Mouse (Mus musculus): ENCODE data around the gene Drd5. TPM values are rescaled to one million over a fixed set of nuclear protein-coding genes. Genes with fewer than 3 reads are reported as not detected.

Drd5 gene
- polyA plus RNA-seq, 1 experiment from 2014 or later: 1.1 TPM

GRCm38 (mm10) chr5:38285724-38286123, 33.4 kb upstream of the Drd5 start:
- Histone ChIP-seq H3K4me1 (ENCODE audit: control insufficient read depth, insufficient read depth, low read depth, low read length) (no peaks in the 10 kb centered on the region), H3K27ac (ENCODE audit: low read depth, low read length) (no peak overlapping the region), H3K9me3 (ENCODE audit: control insufficient read depth, low read length) (no peaks in the 10 kb centered on the region), H3K4me2 (ENCODE audit: low read length) (no peak overlapping the region), H3K27me3 (replicated peaks; ENCODE audit: control insufficient read depth, insufficient read depth, low read length) (no peaks in the 10 kb centered on the region), H3K4me3 (ENCODE audit: low read length) (no peak overlapping the region), H3K9ac (ENCODE audit: low read depth, low read length) (no peak overlapping the region), H3K36me3 (ENCODE audit: control insufficient read depth, insufficient read depth, low read length) (no peaks in the 10 kb centered on the region)
- WGBS: 63% methylated on average over 9 of the region's 9 CpGs
- ATAC-seq: no peak

- no peak overlapping the region for H3K9ac ChIP-seq (ENCODE audit: low read depth, low read length)
- H3K36me3 ChIP-seq (ENCODE audit: control insufficient read depth, insufficient read depth, low read length): no peaks in the 10 kb centered on the region
- no peak overlapping the region for H3K27ac ChIP-seq (ENCODE audit: low read depth, low read length)
- no peaks in the 10 kb centered on the region for H3K4me1 ChIP-seq (ENCODE audit: control insufficient read depth, insufficient read depth, low read depth, low read length)
- 89% methylated on average over 3 of the region's 3 CpGs for WGBS
- H3K9me3 ChIP-seq (ENCODE audit: control insufficient read depth, low read length): no peaks in the 10 kb centered on the region
- no peak overlapping the region for H3K4me2 ChIP-seq (ENCODE audit: low read length)
- H3K27me3 ChIP-seq (replicated peaks; ENCODE audit: control insufficient read depth, insufficient read depth, low read length): no peaks in the 10 kb centered on the region
- ATAC-seq: no peak
- no peak overlapping the region for H3K4me3 ChIP-seq (ENCODE audit: low read length)
Observed at GRCm38 (mm10) chr5:38288476-38288875, 30.7 kb upstream of the Drd5 start.

GRCm38 (mm10) chr5:38301761-38302411, 17.3 kb upstream of the Drd5 start:
- H3K27me3 ChIP-seq (replicated peaks; ENCODE audit: control insufficient read depth, insufficient read depth, low read length): no peaks in the 10 kb centered on the region
- 84% methylated on average over 12 of the region's 12 CpGs for WGBS
- no peaks in the 10 kb centered on the region for H3K36me3 ChIP-seq (ENCODE audit: control insufficient read depth, insufficient read depth, low read length)
- no peak overlapping the region for H3K4me2 ChIP-seq (ENCODE audit: low read length)
- no peak overlapping the region for H3K27ac ChIP-seq (ENCODE audit: low read depth, low read length)
- no peak for ATAC-seq
- no peak overlapping the region for H3K9ac ChIP-seq (ENCODE audit: low read depth, low read length)
- H3K4me1 ChIP-seq (ENCODE audit: control insufficient read depth, insufficient read depth, low read depth, low read length): no peaks in the 10 kb centered on the region
- H3K9me3 ChIP-seq (ENCODE audit: control insufficient read depth, low read length): no peaks in the 10 kb centered on the region
- no peak overlapping the region for H3K4me3 ChIP-seq (ENCODE audit: low read length)

GRCm38 (mm10) chr5:38302651-38303050, 16.5 kb upstream of the Drd5 start:
- Histone ChIP-seq H3K9ac (ENCODE audit: low read depth, low read length) (no peak overlapping the region), H3K9me3 (ENCODE audit: control insufficient read depth, low read length) (no peaks in the 10 kb centered on the region), H3K27ac (ENCODE audit: low read depth, low read length) (no peak overlapping the region), H3K4me1 (ENCODE audit: control insufficient read depth, insufficient read depth, low read depth, low read length) (no peaks in the 10 kb centered on the region), H3K4me2 (ENCODE audit: low read length) (no peak overlapping the region), H3K4me3 (ENCODE audit: low read length) (no peak overlapping the region), H3K36me3 (ENCODE audit: control insufficient read depth, insufficient read depth, low read length) (no peaks in the 10 kb centered on the region), H3K27me3 (replicated peaks; ENCODE audit: control insufficient read depth, insufficient read depth, low read length) (no peaks in the 10 kb centered on the region)
- 22% methylated on average over 12 of the region's 12 CpGs for WGBS
- no peak for ATAC-seq

- ATAC-seq: no peak
- Histone ChIP-seq H3K27ac (ENCODE audit: low read depth, low read length) (no peak overlapping the region), H3K9me3 (ENCODE audit: control insufficient read depth, low read length) (no peaks in the 10 kb centered on the region), H3K9ac (ENCODE audit: low read depth, low read length) (no peak overlapping the region), H3K4me1 (ENCODE audit: control insufficient read depth, insufficient read depth, low read depth, low read length) (no peaks in the 10 kb centered on the region), H3K4me2 (ENCODE audit: low read length) (no peak overlapping the region), H3K27me3 (replicated peaks; ENCODE audit: control insufficient read depth, insufficient read depth, low read length) (peaks cover 5% of the 10 kb centered on the region; the same call in 1 of the 2 replicates), H3K4me3 (ENCODE audit: low read length) (no peak overlapping the region), H3K36me3 (ENCODE audit: control insufficient read depth, insufficient read depth, low read length) (no peaks in the 10 kb centered on the region)
- WGBS: 88% methylated on average over 2 of the region's 2 CpGs
Observed at GRCm38 (mm10) chr5:38305241-38305640, 13.9 kb upstream of the Drd5 start.

- H3K9ac ChIP-seq (ENCODE audit: low read depth, low read length): peak overlapping the region; percentile 52
- no peaks in the 10 kb centered on the region for H3K9me3 ChIP-seq (ENCODE audit: control insufficient read depth, low read length)
- H3K4me1 ChIP-seq (ENCODE audit: control insufficient read depth, insufficient read depth, low read depth, low read length): no peaks in the 10 kb centered on the region
- WGBS: 10% methylated on average over 26 of the region's 26 CpGs
- H3K27me3 ChIP-seq (replicated peaks; ENCODE audit: control insufficient read depth, insufficient read depth, low read length): peaks cover 5% of the 10 kb centered on the region; the same call in 1 of the 2 replicates
- peak overlapping the region; percentile 39 for H3K4me3 ChIP-seq (ENCODE audit: low read length)
- H3K27ac ChIP-seq (ENCODE audit: low read depth, low read length): no peak overlapping the region
- H3K4me2 ChIP-seq (ENCODE audit: low read length): peak overlapping the region; percentile 71
- no peaks in the 10 kb centered on the region for H3K36me3 ChIP-seq (ENCODE audit: control insufficient read depth, insufficient read depth, low read length)
- ATAC-seq: peak; percentile 95
Observed at GRCm38 (mm10) chr5:38307255-38308101, 11.7 kb upstream of the Drd5 start.

GRCm38 (mm10) chr5:38308873-38309272, 10.3 kb upstream of the Drd5 start:
- no peak overlapping the region for H3K4me2 ChIP-seq (ENCODE audit: low read length)
- H3K27me3 ChIP-seq (replicated peaks; ENCODE audit: control insufficient read depth, insufficient read depth, low read length): peaks cover 5% of the 10 kb centered on the region; the same call in 1 of the 2 replicates
- 0 out of 2 replicates have a peak, but pooled peaks have one; percentile 25 for ATAC-seq
- H3K27ac ChIP-seq (ENCODE audit: low read depth, low read length): no peak overlapping the region
- no peaks in the 10 kb centered on the region for H3K9me3 ChIP-seq (ENCODE audit: control insufficient read depth, low read length)
- H3K4me1 ChIP-seq (ENCODE audit: control insufficient read depth, insufficient read depth, low read depth, low read length): no peaks in the 10 kb centered on the region
- H3K4me3 ChIP-seq (ENCODE audit: low read length): no peak overlapping the region
- 59% methylated on average over 5 of the region's 5 CpGs for WGBS
- no peaks in the 10 kb centered on the region for H3K36me3 ChIP-seq (ENCODE audit: control insufficient read depth, insufficient read depth, low read length)
- no peak overlapping the region for H3K9ac ChIP-seq (ENCODE audit: low read depth, low read length)

- no peaks in the 10 kb centered on the region for H3K36me3 ChIP-seq (ENCODE audit: control insufficient read depth, insufficient read depth, low read length)
- whole genome bisulfite sequencing: 73% methylated on average over 3 of the region's 3 CpGs
Observed at GRCm38 (mm10) chr5:38309795-38310194, 9.4 kb upstream of the Drd5 start.

GRCm38 (mm10) chr5:38333381-38333780, 14.2 kb downstream of the Drd5 start:
- H3K27ac ChIP-seq (ENCODE audit: low read depth, low read length): no peak overlapping the region
- H3K4me3 ChIP-seq (ENCODE audit: low read length): no peak overlapping the region
- H3K27me3 ChIP-seq (replicated peaks; ENCODE audit: control insufficient read depth, insufficient read depth, low read length): no peaks in the 10 kb centered on the region
- no peak overlapping the region for H3K9ac ChIP-seq (ENCODE audit: low read depth, low read length)
- no peaks in the 10 kb centered on the region for H3K36me3 ChIP-seq (ENCODE audit: control insufficient read depth, insufficient read depth, low read length)
- no peak overlapping the region for H3K4me2 ChIP-seq (ENCODE audit: low read length)
- H3K4me1 ChIP-seq (ENCODE audit: control insufficient read depth, insufficient read depth, low read depth, low read length): no peaks in the 10 kb centered on the region
- 82% methylated on average over 4 of the region's 4 CpGs for WGBS
- no peak for ATAC-seq
- no peaks in the 10 kb centered on the region for H3K9me3 ChIP-seq (ENCODE audit: control insufficient read depth, low read length)

More at GRCm38 (mm10) chr5:38309795-38310194, 9.4 kb upstream of the Drd5 start:
- Histone ChIP-seq H3K4me1 (ENCODE audit: control insufficient read depth, insufficient read depth, low read depth, low read length) (no peaks in the 10 kb centered on the region), H3K4me3 (ENCODE audit: low read length) (no peak overlapping the region), H3K9me3 (ENCODE audit: control insufficient read depth, low read length) (no peaks in the 10 kb centered on the region), H3K9ac (ENCODE audit: low read depth, low read length) (no peak overlapping the region), H3K4me2 (ENCODE audit: low read length) (no peak overlapping the region), H3K27me3 (replicated peaks; ENCODE audit: control insufficient read depth, insufficient read depth, low read length) (peaks cover 5% of the 10 kb centered on the region; the same call in 1 of the 2 replicates), H3K27ac (ENCODE audit: low read depth, low read length) (no peak overlapping the region)
- ATAC-seq: no peak

Measured in hindbrain, embryonic 16.5 days (tissue).